Mouse (Mus musculus): ENCODE results near the gene Lifr.

Gene Lifr

GRCm38 (mm10) chr15:7090211-7090765 lies at the start of gene Lifr:
Lifr (plus strand) TSS chr15:7090614.
- no peak for DNase-seq (ENCODE audit: low spot score in 2 of 2)

GRCm38 (mm10) chr15:7044081-7044749 lies 46.2 kb upstream of the Lifr start:
- DNase-seq (ENCODE audit: low spot score in 2 of 2), result no peak

- DNase-seq (ENCODE audit: low spot score in 2 of 2), result no peak
These were observed 45.4 kb upstream of the Lifr start for GRCm38 (mm10) chr15:7045056-7045455.

- DNase-seq (ENCODE audit: low spot score in 2 of 2), result no peak
These were observed 42.5 kb upstream of the Lifr start for GRCm38 (mm10) chr15:7047931-7048330.

GRCm38 (mm10) chr15:7048916-7049315 lies 41.5 kb upstream of the Lifr start:
- no peak for DNase-seq (ENCODE audit: low spot score in 2 of 2)

- no peak for DNase-seq (ENCODE audit: low spot score in 2 of 2)
These were observed 38.7 kb upstream of the Lifr start for GRCm38 (mm10) chr15:7051666-7052065.

- no peak for DNase-seq (ENCODE audit: low spot score in 2 of 2)
These were observed 38.3 kb upstream of the Lifr start for GRCm38 (mm10) chr15:7052117-7052516.

GRCm38 (mm10) chr15:7056851-7057250 lies 33.6 kb upstream of the Lifr start:
- no peak for DNase-seq (ENCODE audit: low spot score in 2 of 2)

- DNase-seq (ENCODE audit: low spot score in 2 of 2), result no peak
These were observed 29.9 kb upstream of the Lifr start for GRCm38 (mm10) chr15:7060522-7060921.

GRCm38 (mm10) chr15:7061995-7062697 lies 28.3 kb upstream of the Lifr start:
- no peak for DNase-seq (ENCODE audit: low spot score in 2 of 2)

- no peak for DNase-seq (ENCODE audit: low spot score in 2 of 2)
These were observed 27.8 kb upstream of the Lifr start for GRCm38 (mm10) chr15:7062698-7063009.

- DNase-seq (ENCODE audit: low spot score in 2 of 2), result no peak
These were observed 26.7 kb upstream of the Lifr start for GRCm38 (mm10) chr15:7063521-7064240.

- no peak for DNase-seq (ENCODE audit: low spot score in 2 of 2)
These were observed 25.4 kb upstream of the Lifr start for GRCm38 (mm10) chr15:7064992-7065523.

GRCm38 (mm10) chr15:7065624-7066023 lies 24.8 kb upstream of the Lifr start:
- no peak for DNase-seq (ENCODE audit: low spot score in 2 of 2)

- no peak for DNase-seq (ENCODE audit: low spot score in 2 of 2)
These were observed 23.7 kb upstream of the Lifr start for GRCm38 (mm10) chr15:7066752-7067151.

- DNase-seq (ENCODE audit: low spot score in 2 of 2), result no peak
These were observed 21.0 kb upstream of the Lifr start for GRCm38 (mm10) chr15:7069374-7069773.

GRCm38 (mm10) chr15:7070199-7070794 lies 20.1 kb upstream of the Lifr start:
- DNase-seq (ENCODE audit: low spot score in 2 of 2), result no peak

GRCm38 (mm10) chr15:7073269-7073668 lies 17.1 kb upstream of the Lifr start:
- no peak for DNase-seq (ENCODE audit: low spot score in 2 of 2)

- no peak for DNase-seq (ENCODE audit: low spot score in 2 of 2)
These were observed 15.2 kb upstream of the Lifr start for GRCm38 (mm10) chr15:7075185-7075584.

GRCm38 (mm10) chr15:7078356-7078755 lies 12.1 kb upstream of the Lifr start:
- no peak for DNase-seq (ENCODE audit: low spot score in 2 of 2)

- no peak for DNase-seq (ENCODE audit: low spot score in 2 of 2)
These were observed 10.6 kb upstream of the Lifr start for GRCm38 (mm10) chr15:7079631-7080337.

Measured in frontal cortex, postnatal 25 days (tissue).